Mouse (Mus musculus) limb, embryonic 13.5 days (tissue): ENCODE measurements at regions not wholly inside any gene's neighbourhood (a gene's known extent, or its start where the extent isn't known, plus 50 kb on each side); places are given as distances from the start of the nearest gene placed in this dataset.

Experiments used
- ATAC-seq: fragments of 200-750 bp; cut with Nextera tagmentation; 2 replicates; pipeline ENCODE4 v1.8.0; 2017; ENCODE audit warnings: low read depth, moderate number of reproducible peaks, moderate TSS enrichment; ENCODE audit not compliant: low FRiP score
- H3K27ac ChIP-seq: fragments of 300-500 bp; sonication (generic); 2 replicates; pipeline ENCODE4 v1.5.1; 2015; ENCODE audit warnings: inconsistent platforms, mild to moderate bottlenecking, moderate library complexity
- H3K27me3 ChIP-seq: fragments of 300-500 bp; sonication (generic); 2 replicates; pipeline ENCODE4 v1.6.1; 2015; ENCODE audit warnings: mild to moderate bottlenecking, inconsistent platforms
- H3K36me3 ChIP-seq: fragments of 300-500 bp; sonication (generic); 2 replicates; pipeline ENCODE4 v1.6.1; 2015; ENCODE audit warnings: inconsistent platforms, mild to moderate bottlenecking, moderate library complexity
- H3K4me1 ChIP-seq: fragments of 300-500 bp; sonication (generic); 2 replicates; pipeline ENCODE4 v1.6.1; 2015; ENCODE audit warnings: inconsistent platforms
- H3K4me2 ChIP-seq: fragments of 300-500 bp; sonication (generic); replicated peaks from 2 replicates; pipeline ENCODE4 v1.6.1; 2015; ENCODE audit warnings: inconsistent platforms, mild to moderate bottlenecking, moderate library complexity
- H3K4me3 ChIP-seq: fragments of 300-500 bp; sonication (generic); 2 replicates; pipeline ENCODE4 v1.5.1; 2015; ENCODE audit warnings: moderate library complexity, mild to moderate bottlenecking, inconsistent platforms
- H3K9ac ChIP-seq: fragments of 300-500 bp; sonication (generic); 2 replicates; pipeline ENCODE4 v1.6.1; 2015; ENCODE audit warnings: mild to moderate bottlenecking, inconsistent platforms
- H3K9me3 ChIP-seq: fragments of 300-500 bp; sonication (generic); 2 replicates; pipeline ENCODE4 v1.6.1; 2016; ENCODE audit warnings: inconsistent platforms
- WGBS: fragments of 180-500 bp; shearing (Covaris S2); methylation state at CpG from one replicate; pipeline ENCODE4 v1.1.7; 2015; 5-methylcytosine and 5-hydroxymethylcytosine counted together

- Histone ChIP-seq H3K9ac (no peak overlapping the region), H3K4me3 (no peak overlapping the region), H3K36me3 (no peaks in the 10 kb centered on the region), H3K4me1 (no peaks in the 10 kb centered on the region), H3K27me3 (no peaks in the 10 kb centered on the region), H3K9me3 (no peaks in the 10 kb centered on the region), H3K27ac (no peak overlapping the region), H3K4me2 (no peak overlapping the region)
- ATAC-seq = no peak
- 89% methylated on average over 2 of the region's 2 CpGs for WGBS
These were observed 306.8 kb downstream of the Nuf2 start for GRCm38 (mm10) chr1:169224431-169224830.

GRCm38 (mm10) chr1:169187658-169188057 lies 343.6 kb downstream of the Nuf2 start:
- WGBS = 69% methylated on average over 1 of the region's 1 CpGs
- Histone ChIP-seq H3K4me3 (no peak overlapping the region), H3K4me2 (no peak overlapping the region), H3K4me1 (0 out of 2 replicates have a peak, but pooled peaks cover 6% of the 10 kb centered on the region), H3K36me3 (no peaks in the 10 kb centered on the region), H3K27ac (no peak overlapping the region), H3K9me3 (no peaks in the 10 kb centered on the region), H3K27me3 (no peaks in the 10 kb centered on the region), H3K9ac (no peak overlapping the region)
- no peak for ATAC-seq

DNA sequence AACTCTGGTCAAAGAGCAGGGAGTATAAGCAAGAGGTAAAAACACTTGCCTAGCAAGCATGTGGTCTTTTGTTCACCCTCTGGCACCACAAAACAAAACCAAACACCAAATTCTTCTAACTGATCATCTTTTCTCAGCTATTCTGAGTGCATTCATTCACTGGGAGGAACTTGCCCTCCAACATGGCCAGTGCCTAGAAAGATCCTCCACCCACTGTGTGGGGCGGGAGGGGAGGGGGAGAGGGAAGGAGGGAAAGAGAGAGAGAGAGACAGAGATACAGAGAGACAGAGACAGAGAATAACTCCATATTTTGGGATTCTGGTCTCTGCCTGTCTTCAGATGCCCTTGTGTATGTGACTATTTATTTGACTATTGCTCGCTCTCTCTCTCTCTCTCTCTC lies 360.9 kb downstream of the Nuf2 start:
- Histone ChIP-seq H3K27me3 (no peaks in the 10 kb centered on the region), H3K9ac (no peak overlapping the region), H3K4me3 (no peak overlapping the region), H3K27ac (no peak overlapping the region), H3K9me3 (no peaks in the 10 kb centered on the region), H3K4me2 (no peak overlapping the region), H3K36me3 (no peaks in the 10 kb centered on the region), H3K4me1 (peaks cover 8% of the 10 kb centered on the region; the same call in 1 of the 2 replicates)
- no peak for ATAC-seq
- whole genome bisulfite sequencing = 79% methylated on average over 2 of the region's 2 CpGs

- H3K4me2 ChIP-seq = no peak overlapping the region
- no peak for ATAC-seq
- no peaks in the 10 kb centered on the region for H3K36me3 ChIP-seq
These were observed 363.2 kb downstream of the Nuf2 start for GRCm38 (mm10) chr1:169168033-169168432.

GRCm38 (mm10) chr1:169166041-169166850 lies 365.0 kb downstream of the Nuf2 start:
- no peak overlapping the region for H3K9ac ChIP-seq
- no peaks in the 10 kb centered on the region for H3K9me3 ChIP-seq
- no peak overlapping the region for H3K4me3 ChIP-seq
- H3K4me1 ChIP-seq = peaks cover 11% of the 10 kb centered on the region; the same call in 1 of the 2 replicates
- H3K4me2 ChIP-seq = no peak overlapping the region
- no peaks in the 10 kb centered on the region for H3K36me3 ChIP-seq
- H3K27me3 ChIP-seq = no peaks in the 10 kb centered on the region
- no peak overlapping the region for H3K27ac ChIP-seq
- WGBS = 61% methylated on average over 5 of the region's 5 CpGs
- peak; percentile 72 for ATAC-seq

More at GRCm38 (mm10) chr1:169168033-169168432, 363.2 kb downstream of the Nuf2 start:
- WGBS = 80% methylated on average over 4 of the region's 4 CpGs
- Histone ChIP-seq H3K4me1 (peaks cover 11% of the 10 kb centered on the region; the same call in 1 of the 2 replicates), H3K9ac (no peak overlapping the region), H3K4me3 (no peak overlapping the region), H3K9me3 (no peaks in the 10 kb centered on the region), H3K27ac (no peak overlapping the region), H3K27me3 (no peaks in the 10 kb centered on the region)

DNA sequence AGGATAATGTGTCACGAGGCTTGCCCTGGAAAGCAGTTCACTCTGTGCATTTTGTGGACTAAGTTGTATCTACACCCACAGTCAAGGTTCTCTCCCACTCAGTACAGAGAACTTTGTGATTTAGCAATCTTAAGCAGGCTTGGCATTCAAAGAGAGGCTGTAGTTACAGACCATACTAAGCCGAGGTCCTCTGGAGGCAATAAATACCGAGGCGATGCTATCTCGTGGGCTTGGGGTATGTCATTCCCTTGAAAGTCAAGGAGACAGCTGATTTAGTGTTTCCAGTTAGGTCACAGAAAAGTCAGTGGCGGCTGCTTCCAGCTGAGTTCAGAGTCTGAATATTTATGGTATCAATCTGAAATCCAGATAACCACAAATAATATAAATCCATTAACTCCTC lies 370.4 kb downstream of the Nuf2 start:
- Histone ChIP-seq H3K9ac (no peak overlapping the region), H3K4me1 (peaks cover 18% of the 10 kb centered on the region), H3K4me2 (no peak overlapping the region), H3K9me3 (no peaks in the 10 kb centered on the region), H3K4me3 (no peak overlapping the region), H3K36me3 (no peaks in the 10 kb centered on the region), H3K27me3 (no peaks in the 10 kb centered on the region), H3K27ac (no peak overlapping the region)
- ATAC-seq = no peak
- 28% methylated on average over 6 of the region's 6 CpGs for WGBS

DNA sequence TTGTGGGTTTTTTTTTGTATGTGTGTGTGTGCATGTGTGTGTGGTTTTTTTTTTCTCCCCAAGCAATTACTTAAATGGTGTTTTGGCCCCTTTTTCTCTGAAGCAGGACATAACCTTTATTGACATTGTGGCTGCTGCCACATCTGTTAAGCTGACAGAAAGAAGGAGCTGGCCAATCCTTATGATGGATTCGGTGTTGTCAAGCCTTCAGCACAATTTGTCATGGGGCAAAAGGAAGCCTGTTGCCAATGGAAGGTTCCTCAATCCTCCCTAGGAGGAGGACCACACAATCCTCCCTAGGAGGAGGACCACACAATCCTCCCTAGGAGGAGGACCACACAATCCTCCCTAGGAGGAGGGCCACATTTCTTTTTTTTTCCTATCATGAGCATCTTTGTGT lies 371.0 kb downstream of the Nuf2 start:
- WGBS = 70% methylated on average over 1 of the region's 1 CpGs
- no peak overlapping the region for H3K9ac ChIP-seq
- no peak overlapping the region for H3K4me2 ChIP-seq
- peaks cover 19% of the 10 kb centered on the region for H3K4me1 ChIP-seq
- H3K27ac ChIP-seq = no peak overlapping the region
- no peaks in the 10 kb centered on the region for H3K9me3 ChIP-seq
- no peak overlapping the region for H3K4me3 ChIP-seq
- H3K27me3 ChIP-seq = no peaks in the 10 kb centered on the region
- H3K36me3 ChIP-seq = no peaks in the 10 kb centered on the region
- ATAC-seq = no peak

- no peak overlapping the region for H3K27ac ChIP-seq
- H3K27me3 ChIP-seq = no peaks in the 10 kb centered on the region
- H3K36me3 ChIP-seq = no peaks in the 10 kb centered on the region
- peaks cover 18% of the 10 kb centered on the region for H3K4me1 ChIP-seq
- ATAC-seq = no peak
- no peaks in the 10 kb centered on the region for H3K9me3 ChIP-seq
- no peak overlapping the region for H3K4me3 ChIP-seq
- no peak overlapping the region for H3K9ac ChIP-seq
- H3K4me2 ChIP-seq = no peak overlapping the region
These were observed 371.5 kb downstream of the Nuf2 start for GRCm38 (mm10) chr1:169159786-169160185.

DNA sequence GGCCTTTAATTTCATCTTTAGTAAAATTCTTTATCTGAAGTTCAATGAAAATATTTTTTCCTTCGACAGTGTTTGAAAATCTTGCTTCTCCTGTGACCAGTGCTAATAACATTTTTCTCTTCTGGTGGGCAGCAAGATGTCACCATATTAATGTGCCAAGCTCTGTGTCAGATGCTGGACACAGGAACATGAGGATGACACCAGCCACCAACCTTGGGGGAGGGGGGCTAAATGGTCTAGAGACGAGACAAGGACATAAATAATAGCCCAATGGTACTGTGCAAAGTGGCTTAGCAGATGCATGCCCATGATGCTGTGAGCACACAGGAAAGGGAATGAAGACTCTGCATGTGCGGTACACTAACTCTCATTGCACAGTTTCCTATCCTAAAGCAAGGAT lies 373.8 kb downstream of the Nuf2 start:
- WGBS = 78% methylated on average over 3 of the region's 3 CpGs
- H3K4me1 ChIP-seq = peaks cover 18% of the 10 kb centered on the region
- H3K27ac ChIP-seq = no peak overlapping the region
- no peaks in the 10 kb centered on the region for H3K36me3 ChIP-seq
- no peaks in the 10 kb centered on the region for H3K9me3 ChIP-seq
- H3K27me3 ChIP-seq = no peaks in the 10 kb centered on the region
- H3K9ac ChIP-seq = no peak overlapping the region
- ATAC-seq = no peak
- H3K4me2 ChIP-seq = no peak overlapping the region
- H3K4me3 ChIP-seq = no peak overlapping the region

GRCm38 (mm10) chr1:169156875-169157274 lies 374.4 kb downstream of the Nuf2 start:
- no peak for ATAC-seq
- 88% methylated on average over 4 of the region's 4 CpGs for WGBS
- peaks cover 18% of the 10 kb centered on the region for H3K4me1 ChIP-seq
- no peak overlapping the region for H3K4me3 ChIP-seq
- no peak overlapping the region for H3K9ac ChIP-seq
- H3K4me2 ChIP-seq = no peak overlapping the region
- no peaks in the 10 kb centered on the region for H3K9me3 ChIP-seq
- H3K27me3 ChIP-seq = no peaks in the 10 kb centered on the region
- H3K27ac ChIP-seq = no peak overlapping the region
- no peaks in the 10 kb centered on the region for H3K36me3 ChIP-seq

- H3K4me3 ChIP-seq = no peak overlapping the region
- H3K27me3 ChIP-seq = no peaks in the 10 kb centered on the region
- H3K9me3 ChIP-seq = no peaks in the 10 kb centered on the region
- H3K27ac ChIP-seq = no peak overlapping the region
- 36% methylated on average over 14 of the region's 14 CpGs for WGBS
- H3K4me2 ChIP-seq = 0 out of 2 replicates have a peak overlapping the region, but pooled peaks have one; percentile 16
- no peak for ATAC-seq
- no peak overlapping the region for H3K9ac ChIP-seq
- peaks cover 18% of the 10 kb centered on the region for H3K4me1 ChIP-seq
- H3K36me3 ChIP-seq = no peaks in the 10 kb centered on the region
These were observed 375.5 kb downstream of the Nuf2 start for GRCm38 (mm10) chr1:169155484-169156459.

DNA sequence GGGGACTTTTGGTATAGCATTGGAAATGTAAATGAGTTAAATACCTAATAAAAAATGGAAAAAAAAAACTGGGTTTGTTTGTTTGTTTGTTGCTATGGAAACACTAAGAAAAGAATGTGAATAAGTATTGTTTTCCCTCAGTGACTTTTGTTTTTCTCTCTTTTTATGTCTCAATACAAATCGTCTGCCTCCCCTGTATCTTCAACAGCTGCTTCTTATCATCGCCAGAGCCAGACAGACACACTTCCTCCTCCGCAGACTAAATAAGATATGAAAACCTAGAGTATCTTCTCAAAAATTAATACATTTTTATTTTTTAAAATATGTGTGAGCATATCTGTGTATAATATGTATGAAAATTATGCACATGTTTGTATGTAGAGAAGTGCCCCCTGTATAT lies 389.0 kb downstream of the Nuf2 start:
- Histone ChIP-seq H3K4me2 (no peak overlapping the region), H3K27ac (no peak overlapping the region), H3K9me3 (peaks cover 6% of the 10 kb centered on the region; the same call in 1 of the 2 replicates), H3K9ac (no peak overlapping the region), H3K36me3 (no peaks in the 10 kb centered on the region), H3K27me3 (no peaks in the 10 kb centered on the region), H3K4me1 (no peaks in the 10 kb centered on the region; the same call in 1 of the 2 replicates), H3K4me3 (no peak overlapping the region)
- WGBS = 77% methylated on average over 3 of the region's 3 CpGs
- no peak for ATAC-seq
